Mouse (Mus musculus) limb, embryonic 10.5 days (tissue): ENCODE data around the gene Ak9. TPM values are rescaled to one million over a fixed set of nuclear protein-coding genes. Genes with fewer than 3 reads are reported as not detected.
A peak's percentile ranks its signal among the peaks of the same experiment; 100 is the strongest.

Experiments used
- DNase-seq: peaks from one replicate; pipeline ENCODE4 v3.0.0-alpha.2; 2017; ENCODE audit warnings: low spot score
- H3K27ac ChIP-seq: fragments of 300-500 bp; sonication (generic); 2 replicates; pipeline ENCODE4 v1.5.1; 2016; ENCODE audit warnings: mild to moderate bottlenecking
- H3K27me3 ChIP-seq: fragments of 300-500 bp; sonication (generic); 2 replicates; pipeline ENCODE4 v1.6.1; 2016; ENCODE audit warnings: low read depth, mild to moderate bottlenecking; ENCODE audit not compliant: poor library complexity, severe bottlenecking
- H3K36me3 ChIP-seq: fragments of 300-500 bp; sonication (generic); 2 replicates; pipeline ENCODE4 v1.6.1; 2016; ENCODE audit warnings: mild to moderate bottlenecking, moderate library complexity
- H3K4me1 ChIP-seq: fragments of 300-500 bp; sonication (generic); 2 replicates; pipeline ENCODE4 v1.6.1; 2016
- H3K4me3 ChIP-seq: fragments of 300-500 bp; sonication (generic); 2 replicates; pipeline ENCODE4 v1.5.1; 2016; ENCODE audit warnings: mild to moderate bottlenecking, moderate library complexity
- H3K9me3 ChIP-seq: fragments of 300-500 bp; sonication (generic); replicated peaks from 2 replicates; pipeline ENCODE4 v1.6.1; 2016; ENCODE audit warnings: mild to moderate bottlenecking
- WGBS: fragments of 180-500 bp; shearing (Covaris S2); methylation state at CpG from one replicate; pipeline ENCODE4 v1.1.7; 2016; 5-methylcytosine and 5-hydroxymethylcytosine counted together
- polyA plus RNA-seq: library from polyadenylated mRNA; unstranded; fragments of >200 nt; fragmentation: Nextera tagmentation; extraction: Ambion mirVana; gene quantifications from 2 replicates; pipeline ENCODE4 v1.2.1, GENCODE M21; 2016

Gene Ak9
- polyA plus RNA-seq = not detected in 2 replicates

DNA sequence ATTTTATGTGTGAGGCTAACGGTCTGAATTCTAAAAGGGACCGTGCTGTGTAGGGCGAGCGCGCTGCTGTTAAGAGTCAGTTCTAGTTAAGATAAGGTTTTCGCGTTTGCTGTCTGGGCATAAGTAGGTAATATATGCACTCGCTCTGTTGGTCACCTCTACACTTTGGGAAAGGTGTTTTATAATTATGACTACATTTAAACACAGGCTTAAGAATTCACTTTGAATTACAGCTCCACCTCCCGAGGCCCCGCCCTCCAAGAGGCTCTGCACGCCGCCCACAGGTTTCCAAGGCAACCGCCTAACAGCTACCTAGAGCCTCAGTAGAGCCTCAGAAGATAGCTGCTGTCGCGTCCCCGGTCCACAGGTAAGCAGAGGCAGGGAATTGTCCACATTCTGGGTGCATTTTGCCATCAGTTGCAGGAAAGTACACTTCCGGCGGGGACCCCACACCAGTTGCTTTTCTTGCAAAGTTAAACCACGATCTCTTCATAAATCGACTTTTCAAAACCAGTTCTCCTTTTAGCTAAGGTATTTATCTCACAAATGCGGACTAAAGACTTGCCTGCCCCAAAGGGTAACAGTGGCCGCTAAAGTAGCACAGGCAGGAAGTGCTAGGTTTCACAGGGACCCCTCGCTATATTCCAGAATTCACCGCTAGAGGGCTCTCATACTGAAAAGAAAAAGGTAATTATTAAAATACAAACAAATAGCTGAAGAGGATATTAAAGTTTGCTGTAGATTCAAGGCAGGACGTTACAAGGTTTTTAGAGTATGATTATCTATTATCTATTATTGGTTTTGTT, at the start of gene Ak9:
Gene Ak9, plus strand, starts transcription at position 342 of the 806 bp plus-strand sequence.
- Histone ChIP-seq H3K27ac (peak within 1 kb of the TSS; percentile 78), H3K9me3 (no peaks in the 10 kb centered on the region), H3K27me3 (no peaks in the 10 kb centered on the region), H3K36me3 (no peaks in the 10 kb centered on the region), H3K4me1 (peaks cover 5% of the 10 kb centered on the region), H3K4me3 (peak within 1 kb of the TSS; percentile 83)
- 1% methylated on average over 25 of the region's 25 CpGs for WGBS
- peak; percentile 86 for DNase-seq

DNA sequence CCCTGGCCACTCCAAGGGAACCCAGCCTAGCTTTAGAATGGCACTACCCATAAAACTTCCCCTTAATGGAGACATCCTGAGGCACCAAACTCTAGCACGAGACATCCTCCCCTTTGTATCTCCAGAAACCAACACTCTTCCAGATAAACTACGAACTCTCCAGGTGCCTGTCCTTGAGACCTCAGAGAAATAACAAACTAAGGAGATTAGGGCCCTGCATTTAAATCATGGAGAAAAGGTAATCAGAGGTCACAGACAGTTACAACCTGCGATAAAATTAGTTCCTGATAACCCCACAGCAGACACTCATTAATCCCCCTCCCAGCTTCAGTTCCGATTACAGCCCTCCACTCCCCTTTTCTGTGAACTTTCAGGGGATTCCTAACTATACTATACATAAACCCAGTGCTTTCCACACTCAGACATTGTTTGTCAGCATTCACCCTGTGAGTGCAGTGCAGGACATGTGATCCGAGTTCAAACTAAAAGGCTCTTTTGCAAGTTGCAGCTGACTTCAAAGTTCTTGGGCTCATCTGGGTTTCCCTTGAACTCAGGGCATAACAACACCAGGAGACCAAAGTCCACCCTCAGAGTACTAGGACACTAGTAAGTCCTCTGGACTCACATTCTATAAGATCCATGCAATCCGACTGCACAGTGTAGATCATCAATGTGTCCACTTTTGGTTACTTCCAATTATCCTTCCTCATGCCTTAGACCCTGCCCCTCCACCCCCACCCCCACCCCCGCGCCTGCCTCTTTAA, 43.4 kb upstream of the Ak9 start:
- Histone ChIP-seq H3K36me3 (peaks cover 7% of the 10 kb centered on the region; the same call in 1 of the 2 replicates), H3K27ac (no peak overlapping the region)
- WGBS = 24% methylated on average over 8 of the region's 8 CpGs

DNA sequence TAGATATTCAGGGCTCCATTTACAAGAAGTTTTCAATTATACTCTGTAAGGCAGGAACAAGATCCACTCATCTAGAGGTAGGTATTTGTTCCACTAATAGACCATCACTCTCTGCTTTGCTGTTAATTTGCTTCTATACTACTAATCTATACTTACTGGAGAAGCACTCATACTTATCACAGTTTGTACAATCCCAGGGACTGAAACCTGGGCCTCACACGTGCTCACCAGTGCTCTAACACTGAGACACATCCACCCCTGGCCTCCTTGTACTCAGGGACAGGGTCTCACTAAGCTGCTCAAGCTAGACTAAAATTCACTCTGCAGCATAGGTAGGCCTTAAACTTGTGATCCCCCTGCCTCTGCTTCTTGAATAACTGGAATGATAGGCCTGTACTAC, 42.6 kb upstream of the Ak9 start:
- H3K27ac ChIP-seq = no peak overlapping the region
- peaks cover 30% of the 10 kb centered on the region for H3K4me1 ChIP-seq
- 56% methylated on average over 1 of the region's 1 CpGs for WGBS
- H3K4me3 ChIP-seq = no peak overlapping the region
- H3K9me3 ChIP-seq = 0 out of 2 replicates have a peak, but pooled peaks cover 3% of the 10 kb centered on the region
- DNase-seq = no peak
- peaks cover 7% of the 10 kb centered on the region; the same call in 1 of the 2 replicates for H3K36me3 ChIP-seq
- H3K27me3 ChIP-seq = no peaks in the 10 kb centered on the region

More for the DNA sequence above, 43.4 kb upstream of the Ak9 start:
- peaks cover 30% of the 10 kb centered on the region for H3K4me1 ChIP-seq
- no peaks in the 10 kb centered on the region for H3K27me3 ChIP-seq
- DNase-seq = no peak
- H3K4me3 ChIP-seq = no peak overlapping the region
- H3K9me3 ChIP-seq = 0 out of 2 replicates have a peak, but pooled peaks cover 3% of the 10 kb centered on the region

DNA sequence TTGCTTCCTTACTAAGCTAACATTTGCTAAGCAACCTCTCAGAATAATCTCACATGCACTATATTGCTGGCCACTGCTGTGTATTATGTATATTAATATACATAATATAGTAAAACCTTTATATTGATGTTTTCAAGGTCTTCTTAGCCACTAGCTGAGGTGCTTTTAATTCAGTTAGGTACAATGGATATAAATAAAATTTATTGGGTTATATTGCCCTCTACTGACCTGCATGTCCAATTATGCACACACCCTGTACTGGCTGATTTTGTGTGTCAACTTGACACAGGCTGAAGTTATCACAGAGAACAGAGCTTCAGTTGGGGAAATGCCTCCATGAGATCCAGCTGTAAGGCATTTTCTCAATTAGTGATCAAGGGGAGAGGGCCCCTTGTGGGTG, 41.9 kb upstream of the Ak9 start:
- Histone ChIP-seq H3K4me3 (no peak overlapping the region), H3K27me3 (no peaks in the 10 kb centered on the region), H3K36me3 (peaks cover 7% of the 10 kb centered on the region; the same call in 1 of the 2 replicates), H3K9me3 (0 out of 2 replicates have a peak, but pooled peaks cover 3% of the 10 kb centered on the region), H3K4me1 (peaks cover 27% of the 10 kb centered on the region), H3K27ac (no peak overlapping the region)
- no peak for DNase-seq

DNA sequence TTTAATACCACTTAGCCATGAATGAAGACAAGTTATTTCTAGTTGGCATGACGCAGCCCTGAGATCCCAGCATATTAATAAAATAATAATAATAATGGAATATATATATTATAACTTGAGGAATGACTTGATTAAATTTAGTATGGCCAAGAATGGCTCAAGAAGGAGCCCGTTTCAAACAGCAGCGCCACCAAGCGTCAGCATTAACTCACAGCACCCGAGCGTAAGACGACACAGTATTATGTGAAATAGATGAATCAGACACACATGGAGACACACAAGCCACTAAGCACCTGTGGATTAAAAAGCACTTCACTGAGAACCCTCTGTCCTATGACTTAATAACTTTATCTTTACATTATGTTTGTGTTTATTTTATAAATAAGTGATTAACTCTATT, 31.9 kb upstream of the Ak9 start:
- no peaks in the 10 kb centered on the region for H3K4me1 ChIP-seq
- H3K36me3 ChIP-seq = no peaks in the 10 kb centered on the region
- H3K27ac ChIP-seq = no peak overlapping the region
- H3K4me3 ChIP-seq = no peak overlapping the region
- 42% methylated on average over 7 of the region's 7 CpGs for WGBS
- no peaks in the 10 kb centered on the region for H3K9me3 ChIP-seq
- H3K27me3 ChIP-seq = no peaks in the 10 kb centered on the region
- DNase-seq = no peak

DNA sequence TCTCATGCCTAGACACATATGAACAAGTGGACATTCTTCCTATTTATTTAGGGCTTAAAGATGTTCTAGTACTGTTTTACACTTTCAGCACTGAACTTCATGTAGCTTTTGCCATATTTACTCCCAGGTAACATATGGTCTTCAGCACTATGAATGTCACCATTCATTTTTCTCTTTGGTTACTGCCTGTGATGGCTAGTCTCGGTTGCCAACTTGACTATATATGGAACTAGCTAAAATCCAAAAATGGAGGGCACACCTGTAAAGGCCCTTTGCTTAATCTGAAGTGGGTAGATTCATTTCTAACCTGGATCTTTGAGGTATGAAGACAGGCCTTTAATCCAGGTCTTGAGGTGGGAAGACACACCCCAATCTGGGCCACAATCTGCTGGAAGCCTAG, 28.9 kb upstream of the Ak9 start:
- Histone ChIP-seq H3K36me3 (no peaks in the 10 kb centered on the region), H3K27ac (no peak overlapping the region)
- 93% methylated on average over 1 of the region's 1 CpGs for WGBS

DNA sequence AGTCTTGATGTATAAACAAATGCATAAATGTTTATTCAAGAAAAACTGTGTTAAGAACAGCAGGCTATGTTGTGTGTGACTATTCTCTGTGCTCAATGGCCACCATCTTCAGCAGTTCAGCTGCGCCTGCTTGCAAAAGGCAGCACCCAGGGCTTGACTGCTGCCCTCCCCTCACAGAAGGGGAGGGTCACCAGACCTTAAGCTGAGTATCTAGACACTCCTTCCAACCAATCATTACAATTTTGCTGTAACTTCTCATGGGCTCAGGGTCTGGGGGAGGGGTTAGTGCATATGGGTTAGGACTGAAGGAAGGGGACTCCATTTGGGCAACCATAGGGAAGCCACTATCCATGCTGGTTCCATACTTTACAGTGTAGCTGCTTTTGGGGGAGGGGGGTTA, 25.0 kb upstream of the Ak9 start:
- 95% methylated on average over 1 of the region's 1 CpGs for WGBS
- no peaks in the 10 kb centered on the region for H3K27me3 ChIP-seq
- no peaks in the 10 kb centered on the region for H3K4me1 ChIP-seq

More for the DNA sequence above, 28.9 kb upstream of the Ak9 start:
- Histone ChIP-seq H3K4me1 (no peaks in the 10 kb centered on the region), H3K9me3 (no peaks in the 10 kb centered on the region), H3K27me3 (no peaks in the 10 kb centered on the region), H3K4me3 (no peak overlapping the region)
- DNase-seq = no peak

DNA sequence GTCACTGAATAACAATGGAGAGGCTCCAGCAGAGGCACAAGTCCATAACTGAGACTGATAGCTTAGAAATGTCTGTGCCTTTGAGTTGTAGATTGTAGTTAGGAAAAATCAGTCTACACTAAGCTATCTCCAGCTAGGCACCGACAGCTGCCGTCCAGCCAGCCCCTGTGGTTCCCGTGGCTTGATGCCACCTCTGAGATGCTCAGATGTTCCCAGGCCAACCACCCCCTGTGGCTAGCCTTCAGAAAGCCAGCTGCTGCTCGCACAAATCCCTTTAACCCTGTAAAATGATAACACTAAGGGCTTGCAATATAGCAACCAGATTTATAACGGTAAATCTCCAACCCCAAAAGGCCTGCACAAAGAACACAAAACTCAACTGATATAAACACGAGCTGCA, 23.6 kb upstream of the Ak9 start:
- Histone ChIP-seq H3K36me3 (0 out of 2 replicates have a peak, but pooled peaks cover 3% of the 10 kb centered on the region), H3K27ac (no peak overlapping the region), H3K9me3 (no peaks in the 10 kb centered on the region), H3K27me3 (no peaks in the 10 kb centered on the region), H3K4me1 (no peaks in the 10 kb centered on the region), H3K4me3 (no peak overlapping the region)
- DNase-seq = no peak
- 74% methylated on average over 6 of the region's 6 CpGs for WGBS

More for the DNA sequence above, 25.0 kb upstream of the Ak9 start:
- H3K9me3 ChIP-seq = no peaks in the 10 kb centered on the region
- no peaks in the 10 kb centered on the region for H3K36me3 ChIP-seq
- no peak for DNase-seq
- no peak overlapping the region for H3K27ac ChIP-seq
- H3K4me3 ChIP-seq = no peak overlapping the region

DNA sequence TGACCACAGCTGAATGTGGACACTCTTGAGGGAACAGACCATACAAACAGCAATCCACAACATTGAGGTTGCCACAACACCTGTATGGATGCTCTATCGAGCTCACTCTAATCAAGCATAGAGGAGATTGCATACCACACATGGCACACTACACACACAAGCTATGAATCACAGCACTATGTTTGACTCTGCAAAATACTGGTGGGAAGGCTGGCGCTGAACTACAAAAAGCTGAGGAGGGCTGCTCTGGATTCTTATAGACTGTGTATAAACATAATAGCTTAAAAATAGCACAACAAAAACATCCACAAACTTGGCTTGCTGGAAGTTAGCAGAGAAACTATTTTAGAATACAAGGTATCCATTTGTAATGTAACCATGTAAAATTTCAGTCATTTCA, 23.0 kb upstream of the Ak9 start:
- Histone ChIP-seq H3K9me3 (no peaks in the 10 kb centered on the region), H3K27me3 (no peaks in the 10 kb centered on the region), H3K27ac (no peak overlapping the region), H3K4me3 (no peak overlapping the region), H3K36me3 (0 out of 2 replicates have a peak, but pooled peaks cover 3% of the 10 kb centered on the region), H3K4me1 (no peaks in the 10 kb centered on the region)
- no peak for DNase-seq
- 91% methylated on average over 2 of the region's 2 CpGs for WGBS

DNA sequence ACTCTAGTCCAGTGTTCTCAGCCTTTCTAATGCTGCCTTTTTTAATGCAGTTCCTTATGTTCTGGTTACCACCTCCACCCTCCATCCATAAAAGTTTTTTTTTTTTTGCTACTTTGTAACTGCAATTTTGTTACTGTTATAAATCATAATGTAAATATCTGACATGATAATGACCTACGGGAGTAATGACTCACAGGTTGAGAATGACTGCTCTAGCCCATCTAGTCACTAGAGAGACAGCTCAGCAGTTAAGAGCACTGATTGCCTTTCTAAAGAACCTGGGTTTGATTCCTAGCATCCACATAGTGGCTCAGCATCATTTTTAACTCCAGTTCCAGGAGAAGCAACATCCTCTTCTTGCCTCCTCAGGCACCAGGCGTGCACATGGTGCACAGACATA, 21.7 kb upstream of the Ak9 start:
- H3K27me3 ChIP-seq = no peaks in the 10 kb centered on the region
- no peak overlapping the region for H3K27ac ChIP-seq
- no peak for DNase-seq
- no peaks in the 10 kb centered on the region for H3K9me3 ChIP-seq
- 0 out of 2 replicates have a peak, but pooled peaks cover 3% of the 10 kb centered on the region for H3K36me3 ChIP-seq
- WGBS = 89% methylated on average over 2 of the region's 2 CpGs
- H3K4me1 ChIP-seq = no peaks in the 10 kb centered on the region
- H3K4me3 ChIP-seq = no peak overlapping the region

DNA sequence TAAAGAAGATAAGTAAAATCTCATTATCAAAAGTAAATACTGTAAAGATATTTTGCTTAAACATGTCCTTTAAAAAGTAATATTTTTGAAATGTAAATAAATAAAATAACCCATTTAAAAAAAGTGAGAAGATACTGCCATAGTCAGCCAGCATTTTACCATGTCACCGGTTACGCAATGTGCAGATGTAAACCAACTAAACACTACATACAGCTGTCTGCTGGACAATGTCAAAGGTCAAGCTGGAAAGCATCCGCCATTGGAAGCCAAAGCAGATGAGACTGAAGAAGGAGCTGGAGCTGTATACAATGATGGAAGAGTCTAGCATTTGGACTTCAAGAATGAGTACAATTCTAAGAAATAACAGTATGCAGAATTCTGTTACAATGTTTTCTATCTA, 16.2 kb upstream of the Ak9 start:
- WGBS = 90% methylated on average over 3 of the region's 3 CpGs
- Histone ChIP-seq H3K27ac (no peak overlapping the region), H3K4me3 (no peak overlapping the region), H3K27me3 (no peaks in the 10 kb centered on the region), H3K4me1 (peaks cover 11% of the 10 kb centered on the region), H3K9me3 (no peaks in the 10 kb centered on the region), H3K36me3 (0 out of 2 replicates have a peak, but pooled peaks cover 3% of the 10 kb centered on the region)
- no peak for DNase-seq

DNA sequence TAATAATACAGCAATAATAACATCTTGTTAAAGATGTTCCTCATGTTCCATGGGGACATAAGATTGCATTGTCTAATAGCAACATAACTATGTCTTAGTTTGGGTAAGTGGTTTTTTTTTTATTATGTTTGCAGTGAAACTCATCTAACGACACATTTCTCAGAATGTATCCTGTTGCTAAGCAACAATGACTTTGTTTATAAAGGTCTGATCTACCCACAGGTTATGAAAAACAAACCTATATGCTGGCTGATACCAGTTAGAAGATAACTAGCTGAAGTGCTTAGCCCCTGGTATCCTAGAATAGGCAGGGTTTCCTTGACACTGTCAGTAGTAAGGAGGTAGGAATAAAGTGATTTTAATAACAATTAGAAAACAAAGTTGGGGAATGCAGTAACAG, 15.7 kb upstream of the Ak9 start:
- Histone ChIP-seq H3K9me3 (no peaks in the 10 kb centered on the region), H3K27me3 (no peaks in the 10 kb centered on the region), H3K36me3 (0 out of 2 replicates have a peak, but pooled peaks cover 3% of the 10 kb centered on the region), H3K4me1 (peaks cover 16% of the 10 kb centered on the region), H3K4me3 (no peak overlapping the region), H3K27ac (0 out of 2 replicates have a peak overlapping the region, but pooled peaks have one; percentile 81)
- WGBS = 98% methylated on average over 1 of the region's 1 CpGs
- no peak for DNase-seq
